Comparison of ENCODE assay signal across 7 mouse cellular contexts in genomic region chr8:85072364-85072929, GRCm38 (mm10). TPM values are rescaled to one million over a fixed set of nuclear protein-coding genes. Genes with fewer than 3 reads are reported as not detected.
DNase-seq lines count a peak whose midpoint lies in the region; ATAC-seq and TF ChIP-seq lines count a peak whose summit lies in the region.

No protein-coding gene starts in this region.

- DNase-seq in lung, postnatal 0 days (ENCODE audit: low spot score) = no peak
- no peak for DNase-seq in lung, postnatal 10 days
- no peak for DNase-seq in adrenal gland, postnatal 25 days
- no peak for DNase-seq in ovary, adult 18-20 months (ENCODE audit: low spot score)

- no peak for TF ChIP-seq CTCF in lung, postnatal 0 days (IDR thresholded peaks at IDR 0.05)

- peak overlapping the region; percentile 97 for H3K4me3 ChIP-seq in lung, postnatal 0 days (ENCODE audit: low read depth, low read length)
- H3K4me3 ChIP-seq in embryonic facial prominence, embryonic 13.5 days = peak overlapping the region; percentile 97
- peak overlapping the region; percentile 91 for H3K4me3 ChIP-seq in intestine, embryonic 16.5 days (ENCODE audit: low read length)
- H3K4me3 ChIP-seq in neural tube, embryonic 15.5 days (replicated peaks) = peak overlapping the region; percentile 99

- no peaks in the 10 kb centered on the region for H3K9me3 ChIP-seq in lung, postnatal 0 days (ENCODE audit: low read length)
- H3K9me3 ChIP-seq in embryonic facial prominence, embryonic 13.5 days = no peaks in the 10 kb centered on the region
- no peaks in the 10 kb centered on the region for H3K9me3 ChIP-seq in intestine, embryonic 16.5 days (ENCODE audit: control insufficient read depth, low read length)
- no peaks in the 10 kb centered on the region for H3K9me3 ChIP-seq in neural tube, embryonic 15.5 days (replicated peaks)

- WGBS in lung, postnatal 0 days = 29% methylated on average over 9 of the region's 9 CpGs
- 31% methylated on average over 9 of the region's 9 CpGs for WGBS in embryonic facial prominence, embryonic 13.5 days
- 33% methylated on average over 9 of the region's 9 CpGs for WGBS in intestine, embryonic 16.5 days
- WGBS in neural tube, embryonic 15.5 days = 36% methylated on average over 9 of the region's 9 CpGs

- H3K9ac ChIP-seq in lung, postnatal 0 days (replicated peaks; ENCODE audit: low read depth) = peak overlapping the region; percentile 85
- peak overlapping the region; percentile 94 for H3K9ac ChIP-seq in embryonic facial prominence, embryonic 13.5 days
- H3K9ac ChIP-seq in intestine, embryonic 16.5 days (ENCODE audit: low read depth, low read length) = peak overlapping the region; percentile 87
- peak overlapping the region; percentile 89 for H3K9ac ChIP-seq in neural tube, embryonic 15.5 days (replicated peaks)

- 0 out of 2 replicates have a peak, but pooled peaks have one; percentile 8 for TF ChIP-seq EP300 in lung, postnatal 0 days (IDR thresholded peaks at IDR 0.05)

- peak overlapping the region; percentile 69 for H3K4me2 ChIP-seq in lung, postnatal 0 days (replicated peaks; ENCODE audit: low read depth, low read length)
- peak overlapping the region; percentile 76 for H3K4me2 ChIP-seq in embryonic facial prominence, embryonic 13.5 days
- peak overlapping the region; percentile 85 for H3K4me2 ChIP-seq in intestine, embryonic 16.5 days (ENCODE audit: low read depth, low read length)
- H3K4me2 ChIP-seq in neural tube, embryonic 15.5 days = peak overlapping the region; percentile 71

- H3K4me1 ChIP-seq in lung, postnatal 0 days (ENCODE audit: insufficient read depth, low read depth, low read length) = no peaks in the 10 kb centered on the region; the same call in 1 of the 2 replicates
- H3K4me1 ChIP-seq in embryonic facial prominence, embryonic 13.5 days = peaks cover 9% of the 10 kb centered on the region
- H3K4me1 ChIP-seq in intestine, embryonic 16.5 days (ENCODE audit: control insufficient read depth, insufficient read depth, low read length) = peaks cover 13% of the 10 kb centered on the region; the same call in 1 of the 2 replicates
- H3K4me1 ChIP-seq in neural tube, embryonic 15.5 days = peaks cover 24% of the 10 kb centered on the region

- no peaks in the 10 kb centered on the region for H3K27me3 ChIP-seq in lung, postnatal 0 days (replicated peaks; ENCODE audit: insufficient read depth, low read length)
- H3K27me3 ChIP-seq in embryonic facial prominence, embryonic 13.5 days = no peaks in the 10 kb centered on the region
- H3K27me3 ChIP-seq in intestine, embryonic 16.5 days (replicated peaks; ENCODE audit: control insufficient read depth, insufficient read depth, low read length) = no peaks in the 10 kb centered on the region
- H3K27me3 ChIP-seq in neural tube, embryonic 15.5 days (replicated peaks) = no peaks in the 10 kb centered on the region

- no peaks in the 10 kb centered on the region for H3K36me3 ChIP-seq in lung, postnatal 0 days (ENCODE audit: insufficient read depth, low read length)
- peaks cover 53% of the 10 kb centered on the region for H3K36me3 ChIP-seq in embryonic facial prominence, embryonic 13.5 days
- 0 out of 2 replicates have a peak, but pooled peaks cover 2% of the 10 kb centered on the region for H3K36me3 ChIP-seq in intestine, embryonic 16.5 days (ENCODE audit: control insufficient read depth, insufficient read depth, low read length)
- H3K36me3 ChIP-seq in neural tube, embryonic 15.5 days = peaks cover 47% of the 10 kb centered on the region

- H3K27ac ChIP-seq in lung, postnatal 0 days (ENCODE audit: low read length) = peak overlapping the region; percentile 97; the same call in 1 of the 2 replicates
- H3K27ac ChIP-seq in embryonic facial prominence, embryonic 13.5 days = peak overlapping the region; percentile 97
- H3K27ac ChIP-seq in intestine, embryonic 16.5 days (ENCODE audit: low read length) = peak overlapping the region; percentile 97
- peak overlapping the region; percentile 94 for H3K27ac ChIP-seq in neural tube, embryonic 15.5 days (replicated peaks)

- ATAC-seq in lung, postnatal 0 days = no peak
- ATAC-seq in embryonic facial prominence, embryonic 13.5 days (ENCODE audit: insufficient number of reproducible peaks, insufficient read depth, low FRiP score, low TSS enrichment, low read depth) = peak; percentile 0; the same call in 1 of the 2 replicates
- ATAC-seq in intestine, embryonic 16.5 days = peak; percentile 7; the same call in 1 of the 2 replicates
- ATAC-seq in neural tube, embryonic 15.5 days (ENCODE audit: low FRiP score) = no peak

RNA-seq across cellular contexts. Expression of gene Dhps, which starts 0.9 kb away (rescaled TPM):
- polyA plus RNA-seq in lung, postnatal 0 days (2015; fragmentation: Nextera tagmentation; extraction: Ambion mirVana) = 44.2 and 48.3 TPM in 2 replicates
- 55.1 and 70.7 TPM in 2 replicates for polyA plus RNA-seq in embryonic facial prominence, embryonic 13.5 days (2015; fragmentation: Nextera tagmentation; extraction: Ambion mirVana)
- polyA plus RNA-seq in intestine, embryonic 16.5 days (2015; fragmentation: Nextera tagmentation; extraction: Ambion mirVana) = 56.0 and 57.4 TPM in 2 replicates
- 102 and 117 TPM in 2 replicates for polyA plus RNA-seq in neural tube, embryonic 15.5 days (2015; fragmentation: Nextera tagmentation; extraction: Ambion mirVana)
- total RNA-seq in adrenal gland, postnatal 25 days (2021) = 25.8 and 36.9 TPM in 2 replicates

RNA-seq across cellular contexts. Expression of gene Gm5741, which starts 4.7 kb away (rescaled TPM):
- not detected in 2 replicates for polyA plus RNA-seq in lung, postnatal 0 days (2015; fragmentation: Nextera tagmentation; extraction: Ambion mirVana)
- polyA plus RNA-seq in embryonic facial prominence, embryonic 13.5 days (2015; fragmentation: Nextera tagmentation; extraction: Ambion mirVana) = 1.1 and 1.4 TPM in 2 replicates
- polyA plus RNA-seq in intestine, embryonic 16.5 days (2015; fragmentation: Nextera tagmentation; extraction: Ambion mirVana) = not detected in 2 replicates
- 1.4 and 1.6 TPM in 2 replicates for polyA plus RNA-seq in neural tube, embryonic 15.5 days (2015; fragmentation: Nextera tagmentation; extraction: Ambion mirVana)
- total RNA-seq in adrenal gland, postnatal 25 days (2021) = not detected in 2 replicates

RNA-seq across cellular contexts. Expression of gene Wdr83os, which starts 8.1 kb away (rescaled TPM):
- 88.9 and 95.6 TPM in 2 replicates for polyA plus RNA-seq in lung, postnatal 0 days (2015; fragmentation: Nextera tagmentation; extraction: Ambion mirVana)
- 129 and 130 TPM in 2 replicates for polyA plus RNA-seq in embryonic facial prominence, embryonic 13.5 days (2015; fragmentation: Nextera tagmentation; extraction: Ambion mirVana)
- polyA plus RNA-seq in intestine, embryonic 16.5 days (2015; fragmentation: Nextera tagmentation; extraction: Ambion mirVana) = 138 and 146 TPM in 2 replicates
- 111 and 121 TPM in 2 replicates for polyA plus RNA-seq in neural tube, embryonic 15.5 days (2015; fragmentation: Nextera tagmentation; extraction: Ambion mirVana)
- 86.5 and 108 TPM in 2 replicates for total RNA-seq in adrenal gland, postnatal 25 days (2021)

RNA-seq across cellular contexts. Expression of gene Wdr83, which starts 8.7 kb away (rescaled TPM):
- polyA plus RNA-seq in lung, postnatal 0 days (2015; fragmentation: Nextera tagmentation; extraction: Ambion mirVana) = 26.7 and 27.0 TPM in 2 replicates
- polyA plus RNA-seq in embryonic facial prominence, embryonic 13.5 days (2015; fragmentation: Nextera tagmentation; extraction: Ambion mirVana) = 45.2 and 46.2 TPM in 2 replicates
- 39.7 and 43.8 TPM in 2 replicates for polyA plus RNA-seq in intestine, embryonic 16.5 days (2015; fragmentation: Nextera tagmentation; extraction: Ambion mirVana)
- polyA plus RNA-seq in neural tube, embryonic 15.5 days (2015; fragmentation: Nextera tagmentation; extraction: Ambion mirVana) = 50.3 and 50.5 TPM in 2 replicates
- total RNA-seq in adrenal gland, postnatal 25 days (2021) = 22.7 and 29.2 TPM in 2 replicates

RNA-seq across cellular contexts. Expression of gene Man2b1, which starts 10.6 kb away (rescaled TPM):
- 38.4 and 40.6 TPM in 2 replicates for polyA plus RNA-seq in lung, postnatal 0 days (2015; fragmentation: Nextera tagmentation; extraction: Ambion mirVana)
- 29.1 and 29.6 TPM in 2 replicates for polyA plus RNA-seq in embryonic facial prominence, embryonic 13.5 days (2015; fragmentation: Nextera tagmentation; extraction: Ambion mirVana)
- 72.4 and 85.5 TPM in 2 replicates for polyA plus RNA-seq in intestine, embryonic 16.5 days (2015; fragmentation: Nextera tagmentation; extraction: Ambion mirVana)
- polyA plus RNA-seq in neural tube, embryonic 15.5 days (2015; fragmentation: Nextera tagmentation; extraction: Ambion mirVana) = 19.3 and 31.1 TPM in 2 replicates
- 54.3 and 58.5 TPM in 2 replicates for total RNA-seq in adrenal gland, postnatal 25 days (2021)

Comparison
In these comparisons a context has a peak if more than half of its experiments do, and no peak if none do; other contexts are left out.
1. ATAC-seq: peak in embryonic facial prominence, embryonic 13.5 days (single experiment) and intestine, embryonic 16.5 days (single experiment); none in lung, postnatal 0 days (single experiment) and neural tube, embryonic 15.5 days (single experiment).
2. Peak in every context shown above with its lines, with median percentiles within 50 percentile points of each other: H3K27ac ChIP-seq, H3K4me2 ChIP-seq, H3K4me3 ChIP-seq and H3K9ac ChIP-seq.